Mouse (Mus musculus) heart, embryonic 16.5 days (tissue): ENCODE data around the gene Foxp1. TPM values are rescaled to one million over a fixed set of nuclear protein-coding genes. Genes with fewer than 3 reads are reported as not detected.

ENCODE experiments used
- ATAC-seq: fragments of 200-750 bp; cut with Nextera tagmentation; replicated peaks from 2 replicates; pipeline ENCODE4 v1.8.0; 2017; ENCODE audit warnings: moderate number of reproducible peaks; ENCODE audit not compliant: insufficient read depth, low FRiP score; ENCODE audit errors: extremely low read depth
- H3K27ac ChIP-seq: fragments of 300-500 bp; sonication (generic); 2 replicates; pipeline ENCODE4 v1.5.1; 2014; ENCODE audit warnings: mild to moderate bottlenecking, low read length, control low read depth, moderate library complexity
- H3K27me3 ChIP-seq: fragments of 300-500 bp; sonication (generic); 2 replicates; pipeline ENCODE4 v1.6.1; 2014; ENCODE audit warnings: low read length, mixed read lengths; ENCODE audit not compliant: control insufficient read depth, insufficient read depth
- H3K36me3 ChIP-seq: fragments of 300-500 bp; sonication (generic); 2 replicates; pipeline ENCODE4 v1.6.1; 2014; ENCODE audit not compliant: control insufficient read depth, insufficient read depth
- H3K4me1 ChIP-seq: fragments of 300-500 bp; sonication (generic); 2 replicates; pipeline ENCODE4 v1.6.1; 2014; ENCODE audit warnings: low read length, mixed read lengths; ENCODE audit not compliant: control insufficient read depth, insufficient read depth
- H3K4me2 ChIP-seq: fragments of 300-500 bp; sonication (generic); 2 replicates; pipeline ENCODE4 v1.6.1; 2014; ENCODE audit warnings: low read depth, mild to moderate bottlenecking, control low read depth, low read length
- H3K4me3 ChIP-seq: fragments of 300-500 bp; sonication (generic); 2 replicates; pipeline ENCODE4 v1.5.1; 2014; ENCODE audit warnings: mild to moderate bottlenecking, control low read depth, low read length
- H3K9ac ChIP-seq: fragments of 300-500 bp; sonication (generic); 2 replicates; pipeline ENCODE4 v1.6.1; 2014; ENCODE audit warnings: low read length, control low read depth
- H3K9me3 ChIP-seq: fragments of 300-500 bp; sonication (generic); replicated peaks from 2 replicates; pipeline ENCODE4 v1.6.1; 2016; ENCODE audit warnings: low read length; ENCODE audit not compliant: control insufficient read depth
- WGBS: fragments of 180-500 bp; shearing (Covaris S2); extraction: QIAGEN DNeasy Blood & Tissue Kit; methylation state at CpG from one replicate; pipeline ENCODE4 v1.1.7; 2014; 5-methylcytosine and 5-hydroxymethylcytosine counted together
- polyA plus RNA-seq: library from polyadenylated mRNA; unstranded; fragments of >200 nt; fragmentation: Nextera tagmentation; extraction: Ambion mirVana; gene quantifications from 2 replicates; pipeline ENCODE4 v1.2.1, GENCODE M21; 2015

The Foxp1 gene
- polyA plus RNA-seq, 1 experiment from 2014 or later = 59.0 TPM

- 77% methylated on average over 5 of the region's 5 CpGs for WGBS
Measured at GRCm38 (mm10) chr6:99388023-99388422, 134.5 kb downstream of the Foxp1 start.

GRCm38 (mm10) chr6:99385059-99385604 lies 137.4 kb downstream of the Foxp1 start:
- H3K4me3 ChIP-seq = no peak overlapping the region
- no peaks in the 10 kb centered on the region for H3K36me3 ChIP-seq
- no peak overlapping the region for H3K4me2 ChIP-seq
- H3K27ac ChIP-seq = peak overlapping the region; percentile 24; the same call in 1 of the 2 replicates
- no peak overlapping the region for H3K9ac ChIP-seq
- H3K4me1 ChIP-seq = peaks cover 13% of the 10 kb centered on the region; the same call in 1 of the 2 replicates
- no peaks in the 10 kb centered on the region for H3K27me3 ChIP-seq
- 52% methylated on average over 2 of the region's 2 CpGs for WGBS
- H3K9me3 ChIP-seq = no peaks in the 10 kb centered on the region
- 0 out of 2 replicates have a peak, but pooled peaks have one; percentile 28 for ATAC-seq

More at GRCm38 (mm10) chr6:99388023-99388422, 134.5 kb downstream of the Foxp1 start:
- ATAC-seq = 0 out of 2 replicates have a peak, but pooled peaks have one; percentile 7
- Histone ChIP-seq H3K4me3 (no peak overlapping the region), H3K4me1 (peaks cover 13% of the 10 kb centered on the region; the same call in 1 of the 2 replicates), H3K27ac (peak overlapping the region; percentile 83), H3K27me3 (no peaks in the 10 kb centered on the region), H3K9ac (no peak overlapping the region), H3K4me2 (0 out of 2 replicates have a peak overlapping the region, but pooled peaks have one; percentile 23), H3K36me3 (no peaks in the 10 kb centered on the region), H3K9me3 (no peaks in the 10 kb centered on the region)

- Histone ChIP-seq H3K27ac (no peak overlapping the region), H3K36me3 (no peaks in the 10 kb centered on the region), H3K9ac (no peak overlapping the region), H3K4me1 (peaks cover 13% of the 10 kb centered on the region; the same call in 1 of the 2 replicates), H3K27me3 (no peaks in the 10 kb centered on the region), H3K4me3 (no peak overlapping the region), H3K4me2 (no peak overlapping the region), H3K9me3 (no peaks in the 10 kb centered on the region)
- ATAC-seq = no peak
- WGBS = 36% methylated on average over 4 of the region's 4 CpGs
Measured at GRCm38 (mm10) chr6:99383846-99384472, 138.6 kb downstream of the Foxp1 start.

GRCm38 (mm10) chr6:99380146-99380545 lies 142.4 kb downstream of the Foxp1 start:
- H3K27me3 ChIP-seq = no peaks in the 10 kb centered on the region
- ATAC-seq = no peak
- H3K9ac ChIP-seq = no peak overlapping the region
- 74% methylated on average over 5 of the region's 5 CpGs for WGBS
- H3K4me3 ChIP-seq = no peak overlapping the region
- no peaks in the 10 kb centered on the region for H3K9me3 ChIP-seq
- no peaks in the 10 kb centered on the region for H3K36me3 ChIP-seq
- no peak overlapping the region for H3K4me2 ChIP-seq
- H3K27ac ChIP-seq = peak overlapping the region; percentile 56; the same call in 1 of the 2 replicates
- H3K4me1 ChIP-seq = peaks cover 26% of the 10 kb centered on the region; the same call in 1 of the 2 replicates

GRCm38 (mm10) chr6:99378997-99379710 lies 143.4 kb downstream of the Foxp1 start:
- Histone ChIP-seq H3K9ac (no peak overlapping the region), H3K27me3 (no peaks in the 10 kb centered on the region), H3K27ac (peak overlapping the region; percentile 57), H3K4me2 (no peak overlapping the region), H3K4me3 (no peak overlapping the region), H3K4me1 (peaks cover 23% of the 10 kb centered on the region; the same call in 1 of the 2 replicates), H3K9me3 (no peaks in the 10 kb centered on the region), H3K36me3 (no peaks in the 10 kb centered on the region)
- WGBS = 61% methylated on average over 7 of the region's 7 CpGs
- peak; percentile 66 for ATAC-seq

- Histone ChIP-seq H3K4me1 (peaks cover 22% of the 10 kb centered on the region; the same call in 1 of the 2 replicates), H3K4me2 (no peak overlapping the region), H3K36me3 (no peaks in the 10 kb centered on the region), H3K9me3 (no peaks in the 10 kb centered on the region; the same call in 1 of the 2 replicates), H3K27me3 (no peaks in the 10 kb centered on the region), H3K4me3 (no peak overlapping the region), H3K27ac (peak overlapping the region; percentile 19; the same call in 1 of the 2 replicates), H3K9ac (no peak overlapping the region)
- WGBS = 62% methylated on average over 4 of the region's 4 CpGs
- ATAC-seq = no peak
Measured at GRCm38 (mm10) chr6:99377716-99378115, 144.8 kb downstream of the Foxp1 start.

- Histone ChIP-seq H3K27ac (peak overlapping the region; percentile 19), H3K4me3 (no peak overlapping the region), H3K4me2 (no peak overlapping the region), H3K27me3 (no peaks in the 10 kb centered on the region), H3K9ac (no peak overlapping the region), H3K9me3 (no peaks in the 10 kb centered on the region; the same call in 1 of the 2 replicates), H3K4me1 (peaks cover 22% of the 10 kb centered on the region; the same call in 1 of the 2 replicates), H3K36me3 (no peaks in the 10 kb centered on the region)
- WGBS = 64% methylated on average over 2 of the region's 2 CpGs
- ATAC-seq = no peak
Measured at GRCm38 (mm10) chr6:99377131-99377530, 145.4 kb downstream of the Foxp1 start.

GRCm38 (mm10) chr6:99376721-99377120 lies 145.8 kb downstream of the Foxp1 start:
- Histone ChIP-seq H3K9ac (no peak overlapping the region), H3K27ac (no peak overlapping the region), H3K4me1 (peaks cover 22% of the 10 kb centered on the region; the same call in 1 of the 2 replicates), H3K4me2 (no peak overlapping the region), H3K4me3 (no peak overlapping the region), H3K9me3 (no peaks in the 10 kb centered on the region; the same call in 1 of the 2 replicates), H3K36me3 (no peaks in the 10 kb centered on the region), H3K27me3 (no peaks in the 10 kb centered on the region)
- no peak for ATAC-seq
- 84% methylated on average over 8 of the region's 8 CpGs for WGBS
